In the genomic region with DNA sequence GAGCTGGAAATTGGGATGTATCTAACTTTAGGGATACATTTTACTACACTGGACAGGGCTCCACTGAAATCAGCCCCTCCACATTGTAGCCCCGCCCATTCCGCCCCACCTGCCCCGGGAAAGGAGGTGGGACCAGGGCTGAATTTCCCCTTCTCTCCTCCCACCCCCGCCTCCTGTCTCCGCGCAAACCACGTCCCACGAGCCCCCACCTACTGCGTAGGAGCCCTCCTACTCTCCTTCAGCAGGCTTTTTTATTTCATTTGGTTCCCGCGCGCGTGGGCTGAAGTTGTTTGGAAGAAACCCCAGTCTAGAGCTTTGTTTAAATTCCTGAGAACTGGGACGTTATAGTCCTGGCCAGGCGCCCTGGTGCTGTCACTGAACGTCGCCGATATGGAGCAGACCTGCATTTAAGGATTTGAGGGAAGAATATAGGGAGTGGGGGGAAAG, we compare ENCODE assay signal across 7 mouse cellular contexts. TPM values are rescaled to one million over a fixed set of nuclear protein-coding genes. Genes with fewer than 3 reads are reported as not detected.
DNase-seq lines count a peak whose midpoint lies in the region; ATAC-seq and TF ChIP-seq lines count a peak whose summit lies in the region.

No protein-coding gene starts in this region.

- no peak overlapping the region for H3K27ac ChIP-seq in testis, adult 2 months (ENCODE audit: control insufficient read depth, insufficient read depth, low read depth, low read length)
- H3K27ac ChIP-seq in forebrain, embryonic 11.5 days (ENCODE audit: low read depth, low read length), result no peak overlapping the region
- no peak overlapping the region for H3K27ac ChIP-seq in hindbrain, postnatal 0 days
- no peak overlapping the region for H3K27ac ChIP-seq in liver, postnatal 0 days (ENCODE audit: low read depth)
- H3K27ac ChIP-seq in small intestine, adult 2 months (ENCODE audit: insufficient read depth, low read depth, low read length), result peak overlapping the region; percentile 15; the same call in 1 of the 2 replicates

- TF ChIP-seq POLR2A in testis, adult 2 months (IDR thresholded peaks at IDR 0.05; ENCODE audit: control insufficient read depth, low read depth, low read length), result no peak
- TF ChIP-seq POLR2A in small intestine, adult 2 months (IDR thresholded peaks at IDR 0.05; ENCODE audit: low read depth, low read length), result no peak

- no peaks in the 10 kb centered on the region for H3K36me3 ChIP-seq in testis, adult 2 months (ENCODE audit: control insufficient read depth, insufficient read depth, low read length)
- H3K36me3 ChIP-seq in forebrain, embryonic 11.5 days (ENCODE audit: control insufficient read depth, insufficient read depth, low read length), result no peaks in the 10 kb centered on the region
- no peaks in the 10 kb centered on the region for H3K36me3 ChIP-seq in hindbrain, postnatal 0 days (ENCODE audit: insufficient read depth, low read length)
- H3K36me3 ChIP-seq in liver, postnatal 0 days (replicated peaks; ENCODE audit: insufficient read depth, low read length), result no peaks in the 10 kb centered on the region
- no peaks in the 10 kb centered on the region for H3K36me3 ChIP-seq in small intestine, adult 2 months (ENCODE audit: control insufficient read depth, insufficient read depth, low read length)

- H3K4me1 ChIP-seq in testis, adult 2 months (ENCODE audit: control insufficient read depth, insufficient read depth, low read length), result peaks cover 19% of the 10 kb centered on the region
- H3K4me1 ChIP-seq in forebrain, embryonic 11.5 days (replicated peaks; ENCODE audit: control insufficient read depth, insufficient read depth, low read length), result peaks cover 3% of the 10 kb centered on the region; the same call in 1 of the 2 replicates
- H3K4me1 ChIP-seq in hindbrain, postnatal 0 days (ENCODE audit: insufficient read depth, low read length), result peaks cover 4% of the 10 kb centered on the region; the same call in 1 of the 2 replicates
- 0 out of 2 replicates have a peak, but pooled peaks cover 6% of the 10 kb centered on the region for H3K4me1 ChIP-seq in liver, postnatal 0 days (ENCODE audit: insufficient read depth)
- H3K4me1 ChIP-seq in small intestine, adult 2 months (ENCODE audit: control insufficient read depth, insufficient read depth, insufficient read length, low read length), result peaks cover 6% of the 10 kb centered on the region

- TF ChIP-seq CTCF in testis, adult 2 months (IDR thresholded peaks at IDR 0.05; ENCODE audit: control insufficient read depth, insufficient read depth, insufficient replicate concordance, low read depth, low read length), result no peak
- TF ChIP-seq CTCF in hindbrain, postnatal 0 days (IDR thresholded peaks at IDR 0.05; ENCODE audit: low read depth), result no peak
- TF ChIP-seq CTCF in liver, postnatal 0 days (IDR thresholded peaks at IDR 0.05; ENCODE audit: low read depth), result no peak
- TF ChIP-seq CTCF in small intestine, adult 2 months (IDR thresholded peaks at IDR 0.05; ENCODE audit: extremely low read depth, insufficient read length, insufficient replicate concordance, low read depth, low read length), result no peak

- H3K4me2 ChIP-seq in forebrain, embryonic 11.5 days (ENCODE audit: low read depth, low read length, severe bottlenecking), result peak overlapping the region; percentile 55
- H3K4me2 ChIP-seq in hindbrain, postnatal 0 days (ENCODE audit: low read depth, low read length), result peak overlapping the region; percentile 65
- peak overlapping the region; percentile 61 for H3K4me2 ChIP-seq in liver, postnatal 0 days (ENCODE audit: low read depth, low read length)

- no peak for TF ChIP-seq EP300 in liver, postnatal 0 days (IDR thresholded peaks at IDR 0.05; ENCODE audit: low read depth)

- H3K27me3 ChIP-seq in testis, adult 2 months (ENCODE audit: control insufficient read depth, insufficient read depth, low read length), result 0 out of 2 replicates have a peak, but pooled peaks cover 2% of the 10 kb centered on the region
- H3K27me3 ChIP-seq in forebrain, embryonic 11.5 days (ENCODE audit: control insufficient read depth, insufficient read depth, low read length), result peaks cover 39% of the 10 kb centered on the region
- peaks cover 31% of the 10 kb centered on the region; the same call in 1 of the 2 replicates for H3K27me3 ChIP-seq in hindbrain, postnatal 0 days (ENCODE audit: insufficient read depth, low read length)
- H3K27me3 ChIP-seq in liver, postnatal 0 days (ENCODE audit: insufficient read depth, low read length), result peaks cover 65% of the 10 kb centered on the region
- H3K27me3 ChIP-seq in small intestine, adult 2 months (ENCODE audit: control insufficient read depth, insufficient read depth, low read length), result peaks cover 7% of the 10 kb centered on the region; the same call in 1 of the 2 replicates

- H3K9ac ChIP-seq in forebrain, embryonic 11.5 days (ENCODE audit: low read length), result peak overlapping the region; percentile 40
- H3K9ac ChIP-seq in hindbrain, postnatal 0 days (replicated peaks; ENCODE audit: low read length), result no peak overlapping the region
- H3K9ac ChIP-seq in liver, postnatal 0 days (replicated peaks), result no peak overlapping the region

- no peaks in the 10 kb centered on the region for H3K9me3 ChIP-seq in forebrain, embryonic 11.5 days (ENCODE audit: control insufficient read depth, low read length)
- H3K9me3 ChIP-seq in hindbrain, postnatal 0 days (ENCODE audit: low read length), result no peaks in the 10 kb centered on the region
- no peaks in the 10 kb centered on the region for H3K9me3 ChIP-seq in liver, postnatal 0 days (ENCODE audit: low read length)

- peak; percentile 45 for ATAC-seq in forebrain, embryonic 11.5 days (replicated peaks; ENCODE audit: low FRiP score)
- peak; percentile 15; the same call in 1 of the 2 replicates for ATAC-seq in hindbrain, postnatal 0 days
- peak; percentile 48 for ATAC-seq in liver, postnatal 0 days

- DNase-seq in testis, postnatal 10 days (ENCODE audit: low spot score), result no peak
- DNase-seq in forebrain, embryonic 11.5 days (ENCODE audit: low spot score), result no peak
- no peak for DNase-seq in hindbrain, postnatal 0 days (ENCODE audit: low spot score)
- DNase-seq in liver, postnatal 0 days, result no peak
- no peak for DNase-seq in thymus, postnatal 4 days

- WGBS in forebrain, embryonic 11.5 days, result 0% methylated on average over 18 of the region's 18 CpGs
- 2% methylated on average over 18 of the region's 18 CpGs for WGBS in hindbrain, postnatal 0 days
- under 1% methylated on average over 18 of the region's 18 CpGs for WGBS in liver, postnatal 0 days (ENCODE audit: insufficient replicate concordance)
- WGBS in small intestine, adult 2 months, result under 1% methylated on average over 18 of the region's 18 CpGs

- peak overlapping the region; percentile 76 for H3K4me3 ChIP-seq in testis, adult 2 months (ENCODE audit: control insufficient read depth, low read depth, low read length)
- peak overlapping the region; percentile 29 for H3K4me3 ChIP-seq in forebrain, embryonic 11.5 days (ENCODE audit: low read depth, low read length)
- peak overlapping the region; percentile 30 for H3K4me3 ChIP-seq in hindbrain, postnatal 0 days (ENCODE audit: low read length)
- H3K4me3 ChIP-seq in liver, postnatal 0 days (ENCODE audit: low read depth, low read length), result peak overlapping the region; percentile 28
- H3K4me3 ChIP-seq in small intestine, adult 2 months (ENCODE audit: low read depth, low read length), result peak overlapping the region; percentile 58

RNA-seq across cellular contexts. Expression of a gene that starts 1.3 kb away (rescaled TPM):
- polyA plus RNA-seq in testis, adult 2 months (2012; rRNA removed), result 14.3 and 18.0 TPM in 2 replicates
- 163 and 164 TPM in 2 replicates for polyA plus RNA-seq in forebrain, embryonic 11.5 days (2014; fragmentation: Nextera tagmentation; extraction: Ambion mirVana)
- total RNA-seq in hindbrain, postnatal 0 days (2014; rRNA removed), result 48.3 and 53.0 TPM in 2 replicates
- polyA plus RNA-seq in hindbrain, postnatal 0 days (2015; fragmentation: Nextera tagmentation; extraction: Ambion mirVana), result 56.5 and 73.3 TPM in 2 replicates
- polyA plus RNA-seq in liver, postnatal 0 days (2015; fragmentation: Nextera tagmentation; extraction: Ambion mirVana), result 29.8 and 37.8 TPM in 2 replicates
- polyA plus RNA-seq in small intestine, adult 2 months (2012; rRNA removed), result 49.0 and 51.1 TPM in 2 replicates

RNA-seq across cellular contexts. Expression of a gene that starts 30.0 kb away (rescaled TPM):
- 1,028 and 1,102 TPM in 2 replicates for polyA plus RNA-seq in testis, adult 2 months (2012; rRNA removed)
- not detected in 2 replicates for polyA plus RNA-seq in forebrain, embryonic 11.5 days (2014; fragmentation: Nextera tagmentation; extraction: Ambion mirVana)
- total RNA-seq in hindbrain, postnatal 0 days (2014; rRNA removed), result not detected in 2 replicates
- polyA plus RNA-seq in hindbrain, postnatal 0 days (2015; fragmentation: Nextera tagmentation; extraction: Ambion mirVana), result not detected in 2 replicates
- not detected in 2 replicates for polyA plus RNA-seq in liver, postnatal 0 days (2015; fragmentation: Nextera tagmentation; extraction: Ambion mirVana)
- 0.14 TPM in 1 of 2 replicates, not detected in the other for polyA plus RNA-seq in small intestine, adult 2 months (2012; rRNA removed)

RNA-seq across cellular contexts. Expression of a gene that starts 38.8 kb away (rescaled TPM):
- polyA plus RNA-seq in testis, adult 2 months (2012; rRNA removed), result 27.5 and 33.7 TPM in 2 replicates
- not detected in 2 replicates for polyA plus RNA-seq in forebrain, embryonic 11.5 days (2014; fragmentation: Nextera tagmentation; extraction: Ambion mirVana)
- total RNA-seq in hindbrain, postnatal 0 days (2014; rRNA removed), result 0.36 and 0.52 TPM in 2 replicates
- polyA plus RNA-seq in hindbrain, postnatal 0 days (2015; fragmentation: Nextera tagmentation; extraction: Ambion mirVana), result 0.26 and 0.28 TPM in 2 replicates
- 0.13 and 0.96 TPM in 2 replicates for polyA plus RNA-seq in liver, postnatal 0 days (2015; fragmentation: Nextera tagmentation; extraction: Ambion mirVana)
- 1.7 and 3.7 TPM in 2 replicates for polyA plus RNA-seq in small intestine, adult 2 months (2012; rRNA removed)

RNA-seq across cellular contexts. Expression of a gene that starts 53.5 kb away (rescaled TPM):
- 14.6 and 15.0 TPM in 2 replicates for polyA plus RNA-seq in testis, adult 2 months (2012; rRNA removed)
- polyA plus RNA-seq in forebrain, embryonic 11.5 days (2014; fragmentation: Nextera tagmentation; extraction: Ambion mirVana), result 17.2 and 18.6 TPM in 2 replicates
- total RNA-seq in hindbrain, postnatal 0 days (2014; rRNA removed), result 170 and 190 TPM in 2 replicates
- 18.8 and 19.4 TPM in 2 replicates for polyA plus RNA-seq in hindbrain, postnatal 0 days (2015; fragmentation: Nextera tagmentation; extraction: Ambion mirVana)
- polyA plus RNA-seq in liver, postnatal 0 days (2015; fragmentation: Nextera tagmentation; extraction: Ambion mirVana), result 5.7 and 6.1 TPM in 2 replicates
- 17.0 and 29.4 TPM in 2 replicates for polyA plus RNA-seq in small intestine, adult 2 months (2012; rRNA removed)

Comparison
In these comparisons a context has a peak if more than half of its experiments do, and no peak if none do; other contexts are left out.
1. RNA of a gene that starts 30.0 kb away (polyA plus RNA-seq): 1,028 to 1,102 TPM in testis, adult 2 months; 0.14 TPM in small intestine, adult 2 months, not detected in forebrain, embryonic 11.5 days, not detected in hindbrain, postnatal 0 days and not detected in liver, postnatal 0 days; every median in the first group is over 100 times any median in the second.
2. Peak in every context shown above with its lines, with median percentiles within 50 percentile points of each other: H3K4me3 ChIP-seq, ATAC-seq and H3K4me2 ChIP-seq.